Mouse (Mus musculus): ENCODE measurements around the gene Cbx6.
"Not testable (repeated sequence)": the region's sequence is repeated elsewhere in the genome, so short reads cannot be mapped to it uniquely, and the experiment has no call there.

Gene Cbx6

GRCm38 (mm10) chr15:79830388-79830787 is 4.1 kb downstream of the Cbx6 start:
- DNase-seq (ENCODE audit: low spot score in 2 of 2), result peak; percentile 69 to 76

GRCm38 (mm10) chr15:79829431-79829830 is 5.1 kb downstream of the Cbx6 start:
- no peak for DNase-seq (ENCODE audit: low spot score in 2 of 2)

GRCm38 (mm10) chr15:79828366-79829035 is 6.0 kb downstream of the Cbx6 start:
- DNase-seq (ENCODE audit: low spot score in 2 of 2), result no peak

- no peak for DNase-seq (ENCODE audit: low spot score in 2 of 2)
Measured at GRCm38 (mm10) chr15:79827778-79828210, 6.7 kb downstream of the Cbx6 start.

- DNase-seq (ENCODE audit: low spot score in 2 of 2), result no peak
Measured at GRCm38 (mm10) chr15:79827061-79827777, 7.3 kb downstream of the Cbx6 start.

GRCm38 (mm10) chr15:79826221-79826935 is 8.1 kb downstream of the Cbx6 start:
- no peak for DNase-seq (ENCODE audit: low spot score in 2 of 2)

- DNase-seq (ENCODE audit: low spot score in 2 of 2), result no peak
Measured at GRCm38 (mm10) chr15:79825146-79825825, 9.2 kb downstream of the Cbx6 start.

- DNase-seq (ENCODE audit: low spot score in 2 of 2), result no peak
Measured at GRCm38 (mm10) chr15:79823588-79824280, 10.8 kb downstream of the Cbx6 start.

- no peak for DNase-seq (ENCODE audit: low spot score in 2 of 2)
Measured at GRCm38 (mm10) chr15:79822265-79823199, 12.0 kb downstream of the Cbx6 start.

- no peak for DNase-seq (ENCODE audit: low spot score in 2 of 2)
Measured at GRCm38 (mm10) chr15:79818325-79818724, 16.2 kb downstream of the Cbx6 start.

- no peak for DNase-seq (ENCODE audit: low spot score in 2 of 2)
Measured at GRCm38 (mm10) chr15:79813666-79814258, 20.7 kb downstream of the Cbx6 start.

- not testable (repeated sequence) for DNase-seq (ENCODE audit: low spot score in 2 of 2)
Measured at GRCm38 (mm10) chr15:79812840-79813239, 21.6 kb downstream of the Cbx6 start.

GRCm38 (mm10) chr15:79810997-79811396 is 23.5 kb downstream of the Cbx6 start:
- DNase-seq (ENCODE audit: low spot score in 2 of 2), result no peak

GRCm38 (mm10) chr15:79810061-79810460 is 24.4 kb downstream of the Cbx6 start:
- DNase-seq (ENCODE audit: low spot score in 2 of 2), result no peak

GRCm38 (mm10) chr15:79808658-79809057 is 25.8 kb downstream of the Cbx6 start:
- no peak for DNase-seq (ENCODE audit: low spot score in 2 of 2)

- DNase-seq (ENCODE audit: low spot score in 2 of 2), result peak in 1 of 2 experiments; percentile 41
Measured at GRCm38 (mm10) chr15:79808114-79808513, 26.4 kb downstream of the Cbx6 start.

- DNase-seq (ENCODE audit: low spot score in 2 of 2), result no peak
Measured at GRCm38 (mm10) chr15:79807050-79807449, 27.4 kb downstream of the Cbx6 start.

- DNase-seq (ENCODE audit: low spot score in 2 of 2), result no peak
Measured at GRCm38 (mm10) chr15:79805246-79805645, 29.2 kb downstream of the Cbx6 start.

GRCm38 (mm10) chr15:79804352-79805071 is 30.0 kb downstream of the Cbx6 start, which contains the start of gene Nptxr:
TSS of gene Nptxr (minus strand) at chr15:79804766.
- no peak for DNase-seq (ENCODE audit: low spot score in 2 of 2)
